Mouse (Mus musculus): ENCODE data around the gene Rnf24. TPM values are rescaled to one million over a fixed set of nuclear protein-coding genes. Genes with fewer than 3 reads are reported as not detected.

Rnf24 gene
- total and polyA plus RNA-seq, 3 experiments: 3.9 to 14.7 (median 3.9) TPM

GRCm38 (mm10) chr2:131262213-131262672, 90.4 kb downstream of the Rnf24 start, which contains the start of gene Pank2:
TSS of gene Pank2 (plus strand) at chr2:131262495.
- H3K4me3 ChIP-seq (replicated peaks in 1 of 3; ENCODE audit: low read depth in 2 of 3, low read length in 2 of 3, poor library complexity in 1 of 3): peak within 1 kb of the TSS; percentile 75 to 82 (median 76)
- peak; percentile 96 for DNase-seq (ENCODE audit: extremely low read depth)
- H3K9ac ChIP-seq (ENCODE audit: insufficient read depth, low read depth): peak within 1 kb of the TSS; percentile 96
- H3K27me3 ChIP-seq (replicated peaks): no peaks in the 10 kb centered on the region
- H3K79me2 ChIP-seq (replicated peaks; ENCODE audit: control insufficient read depth, extremely low read depth, insufficient read depth, poor library complexity, severe bottlenecking): peaks cover 31% of the 10 kb centered on the region
- peak within 1 kb of the TSS; percentile 79 for H3K4me2 ChIP-seq (ENCODE audit: insufficient read depth, low read depth, poor library complexity, severe bottlenecking)
- dilution Hi-C loops (cut with MboI; ENCODE audit: extremely low pct_ligation_motif_present, extremely low pct_unique_long_range_greater_than_20kb, low sequenced_read_pairs) (no loop called here), in situ Hi-C loops (cut with MboI; ENCODE audit: low pct_ligation_motif_present, low pct_unique_long_range_greater_than_20kb, low sequenced_read_pairs) (loop anchor here (25.0 kb wide), 1 partner anchor 250 kb away; no protein-coding TSS in a partner anchor)
- H3K9me3 ChIP-seq (replicated peaks; ENCODE audit: low read length): no peaks in the 10 kb centered on the region
- peaks cover 0 to 13% of the 10 kb centered on the region in 2 experiments for H3K36me3 ChIP-seq (replicated peaks in 1 of 2; ENCODE audit: control insufficient read depth in 1 of 2, insufficient read depth in 1 of 2, low read length in 1 of 2)
- 0 out of 2 replicates have a peak, but pooled peaks have one; percentile 22 for TF ChIP-seq MAX (IDR thresholded peaks at IDR 0.05; ENCODE audit: low read length)
- TF ChIP-seq RAD21 (IDR thresholded peaks at IDR 0.05; ENCODE audit: low read depth, low read length): peak; percentile 15
- TF ChIP-seq SIN3A (IDR thresholded peaks at IDR 0.05; ENCODE audit: low read length): peak; percentile 77
- peak; percentile 55 for TF ChIP-seq MXI1 (IDR thresholded peaks at IDR 0.05; ENCODE audit: low read depth, low read length)
- peak; percentile 47; the same call in 1 of the 2 replicates for TF ChIP-seq RCOR1 (conservative IDR thresholded peaks at IDR 0.05; ENCODE audit: low read depth, low read length)
- peak; percentile 70 for TF ChIP-seq ELF1 (IDR thresholded peaks at IDR 0.05; ENCODE audit: low read depth, low read length)
- no peak for TF ChIP-seq USF1 (IDR thresholded peaks at IDR 0.05; ENCODE audit: low read depth, low read length)
- TF ChIP-seq ZKSCAN1 (IDR thresholded peaks at IDR 0.05; ENCODE audit: borderline replicate concordance, low read depth, low read length): no peak
- TF ChIP-seq EP300 (IDR thresholded peaks at IDR 0.05; ENCODE audit: low read length): no peak
- peak; percentile 87 for TF ChIP-seq POLR2A (IDR thresholded peaks at IDR 0.05; ENCODE audit: low read depth, low read length)
- peak; percentile 33; the same call in 1 of the 2 replicates for TF ChIP-seq MAZ (IDR thresholded peaks at IDR 0.05; ENCODE audit: low read depth, low read length)
- peak; percentile 63; the same call in 1 of the 2 replicates for TF ChIP-seq TBP (conservative IDR thresholded peaks at IDR 0.05; ENCODE audit: low read depth, low read length)
- TF ChIP-seq IRF4 (IDR thresholded peaks at IDR 0.05; ENCODE audit: low read depth, low read length): 0 out of 2 replicates have a peak, but pooled peaks have one; percentile 5
- no peak for TF ChIP-seq MYC (IDR thresholded peaks at IDR 0.05; ENCODE audit: low read depth, low read length)
- no peak for TF ChIP-seq MAFK (IDR thresholded peaks at IDR 0.05; ENCODE audit: insufficient replicate concordance, low read length)
- peak; percentile 95 for TF ChIP-seq NELFE (IDR thresholded peaks at IDR 0.05; ENCODE audit: low read depth, low read length)
- TF ChIP-seq KAT2A (IDR thresholded peaks at IDR 0.05; ENCODE audit: insufficient replicate concordance, low read length): 0 out of 2 replicates have a peak, but pooled peaks have one; percentile 55
- TF ChIP-seq E2F4 (IDR thresholded peaks at IDR 0.05; ENCODE audit: insufficient replicate concordance, low read depth, low read length): 0 out of 2 replicates have a peak, but pooled peaks have one; percentile 59
- peak; percentile 67 for TF ChIP-seq HCFC1 (IDR thresholded peaks at IDR 0.05; ENCODE audit: low read depth, low read length)
- TF ChIP-seq CTCF (conservative IDR thresholded peaks at IDR 0.05 in 1 of 2, IDR thresholded peaks at IDR 0.05 in 1 of 2; ENCODE audit: low read depth in 2 of 2, low read length in 2 of 2): peak in 1 of 2 experiments; percentile 50; a peak in 2 of 4 replicates
- TF ChIP-seq ETS1 (conservative IDR thresholded peaks at IDR 0.05; ENCODE audit: low read depth, low read length): no peak
- no peak for TF ChIP-seq ZC3H11A (IDR thresholded peaks at IDR 0.05; ENCODE audit: low read depth, low read length)
- TF ChIP-seq CHD2 (IDR thresholded peaks at IDR 0.05; ENCODE audit: low read length): peak; percentile 89
- peak; percentile 85 for TF ChIP-seq TCF12 (IDR thresholded peaks at IDR 0.05; ENCODE audit: low read depth, low read length)
- no peak for TF ChIP-seq ZNF384 (IDR thresholded peaks at IDR 0.05; ENCODE audit: low read depth, low read length)
- no peak for TF ChIP-seq MEF2A (IDR thresholded peaks at IDR 0.05; ENCODE audit: borderline replicate concordance, low read depth, low read length)
- no peak; the same call in 1 of the 2 replicates for TF ChIP-seq CHD1 (IDR thresholded peaks at IDR 0.05; ENCODE audit: low read depth, low read length)
- TF ChIP-seq JUN (IDR thresholded peaks at IDR 0.05; ENCODE audit: insufficient read depth, low read depth, low read length): no peak
- TF ChIP-seq GABPA (IDR thresholded peaks at IDR 0.05; ENCODE audit: insufficient replicate concordance, low read depth, low read length): no peak
- TF ChIP-seq UBTF (IDR thresholded peaks at IDR 0.05; ENCODE audit: low read depth, low read length): no peak
- TF ChIP-seq SMC3 (IDR thresholded peaks at IDR 0.05; ENCODE audit: low read depth, low read length): peak; percentile 8
- TF ChIP-seq NRF1 (IDR thresholded peaks at IDR 0.05; ENCODE audit: low read depth, low read length): peak; percentile 98
- no peak for TF ChIP-seq PAX5 (IDR thresholded peaks at IDR 0.05; ENCODE audit: low read length)
- TF ChIP-seq JUND (conservative IDR thresholded peaks at IDR 0.05; ENCODE audit: low read depth, low read length): no peak
- peak; percentile 92 for TF ChIP-seq ZMIZ1 (IDR thresholded peaks at IDR 0.05; ENCODE audit: low read depth, low read length)
- TF ChIP-seq BHLHE40 (IDR thresholded peaks at IDR 0.05; ENCODE audit: low read depth, low read length): 0 out of 2 replicates have a peak, but pooled peaks have one; percentile 9
- no peak for TF ChIP-seq USF2 (conservative IDR thresholded peaks at IDR 0.05; ENCODE audit: low read depth, low read length)
- TF ChIP-seq POLR2AphosphoS2 (IDR thresholded peaks at IDR 0.05; ENCODE audit: low read depth, low read length): peak; percentile 57; the same call in 1 of the 2 replicates
- peak within 1 kb of the TSS; percentile 74 for H3K27ac ChIP-seq (ENCODE audit: insufficient read depth, low read depth)
- peaks cover 6 to 27% of the 10 kb centered on the region in 2 experiments for H3K4me1 ChIP-seq (ENCODE audit: control insufficient read depth in 1 of 2, insufficient read depth in 2 of 2)
